Mouse (Mus musculus): ENCODE measurements at regions not wholly inside any gene's neighbourhood (a gene's known extent, or its start where the extent isn't known, plus 50 kb on each side); places are given as distances from the start of the nearest gene placed in this dataset.

DNA sequence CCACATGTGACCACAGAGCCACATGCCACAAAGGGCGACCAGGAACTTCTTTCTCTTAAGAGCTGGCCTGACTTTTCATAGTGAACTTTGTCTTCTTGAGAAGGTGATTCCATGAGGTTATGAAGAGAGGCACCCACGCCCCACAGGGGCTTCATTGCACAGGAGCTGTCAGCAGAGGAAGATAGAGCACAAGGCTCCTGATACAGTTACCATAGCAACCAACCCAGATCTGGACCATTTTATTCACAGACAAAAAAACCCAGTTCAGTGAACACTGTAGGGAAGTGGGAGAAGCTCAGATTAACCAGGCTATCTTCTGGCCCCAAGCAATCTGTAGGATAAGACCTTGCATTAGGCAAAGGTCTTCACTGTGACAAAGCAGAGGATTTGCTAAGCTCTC, 179.2 kb downstream of the Il20rb start:
- TF ChIP-seq CTCF (IDR thresholded peaks at IDR 0.05; ENCODE audit: extremely low read depth, insufficient read length, insufficient replicate concordance, low read depth, low read length) (no peak), POLR2A (IDR thresholded peaks at IDR 0.05; ENCODE audit: low read depth, low read length) (no peak)
